Mouse (Mus musculus): ENCODE measurements around the gene Taar7e. TPM values are rescaled to one million over a fixed set of nuclear protein-coding genes. Genes with fewer than 3 reads are reported as not detected.
"Not testable (repeated sequence)": the region's sequence is repeated elsewhere in the genome, so short reads cannot be mapped to it uniquely, and the experiment has no call there.

Gene Taar7e
- not detected in 2 replicates for polyA plus RNA-seq (2016; fragmentation: Nextera tagmentation; extraction: Ambion mirVana)

GRCm38 (mm10) chr10:24037314-24037713, at the start of gene Taar7e:
Gene Taar7e (plus strand): TSS chr10:24037614.
- ATAC-seq (ENCODE audit: low FRiP score), result no peak
- 93% methylated on average over 2 of the region's 2 CpGs for WGBS

GRCm38 (mm10) chr10:23993381-23993780, 44.0 kb upstream of the Taar7e start, which contains the start of gene Taar7a:
Gene Taar7a (minus strand): TSS chr10:23993481.
- no peaks in the 10 kb centered on the region for H3K27me3 ChIP-seq
- ATAC-seq (ENCODE audit: low FRiP score), result no peak
- no peak within 1 kb of the TSS for H3K27ac ChIP-seq
- H3K9me3 ChIP-seq, result no peaks in the 10 kb centered on the region
- no peaks in the 10 kb centered on the region for H3K36me3 ChIP-seq (replicated peaks)
- no peak within 1 kb of the TSS for H3K4me3 ChIP-seq (replicated peaks)
- WGBS, result 88% methylated on average over 3 of the region's 3 CpGs
- H3K9ac ChIP-seq, result no peak within 1 kb of the TSS
- H3K4me1 ChIP-seq, result no peaks in the 10 kb centered on the region
- H3K4me2 ChIP-seq, result no peak within 1 kb of the TSS

More at GRCm38 (mm10) chr10:24037314-24037713, at the start of gene Taar7e:
- Histone ChIP-seq H3K36me3 (replicated peaks) (no peaks in the 10 kb centered on the region), H3K27ac (no peak within 1 kb of the TSS), H3K4me1 (no peaks in the 10 kb centered on the region), H3K27me3 (no peaks in the 10 kb centered on the region), H3K4me3 (replicated peaks) (no peak within 1 kb of the TSS), H3K9me3 (no peaks in the 10 kb centered on the region), H3K9ac (no peak within 1 kb of the TSS), H3K4me2 (no peak within 1 kb of the TSS)

GRCm38 (mm10) chr10:23999639-24000038, 37.8 kb upstream of the Taar7e start, which contains the start of gene Taar7b:
Gene Taar7b (plus strand): TSS chr10:23999939.
- no peak within 1 kb of the TSS for H3K9ac ChIP-seq
- H3K9me3 ChIP-seq, result no peaks in the 10 kb centered on the region
- no peak within 1 kb of the TSS for H3K4me2 ChIP-seq
- no peaks in the 10 kb centered on the region for H3K4me1 ChIP-seq
- no peak within 1 kb of the TSS for H3K4me3 ChIP-seq (replicated peaks)
- H3K27me3 ChIP-seq, result no peaks in the 10 kb centered on the region
- no peaks in the 10 kb centered on the region for H3K36me3 ChIP-seq (replicated peaks)
- no peak for ATAC-seq (ENCODE audit: low FRiP score)
- no peak within 1 kb of the TSS for H3K27ac ChIP-seq
- 89% methylated on average over 1 of the region's 1 CpGs for WGBS

- WGBS, result 83% methylated on average over 1 of the region's 1 CpGs
- H3K4me1 ChIP-seq, result no peaks in the 10 kb centered on the region
- H3K9ac ChIP-seq, result no peak overlapping the region
- H3K4me2 ChIP-seq, result no peak overlapping the region
- no peak overlapping the region for H3K27ac ChIP-seq
- ATAC-seq (ENCODE audit: low FRiP score), result no peak
- no peaks in the 10 kb centered on the region for H3K9me3 ChIP-seq
- H3K4me3 ChIP-seq (replicated peaks), result no peak overlapping the region
- no peaks in the 10 kb centered on the region for H3K36me3 ChIP-seq (replicated peaks)
- H3K27me3 ChIP-seq, result no peaks in the 10 kb centered on the region
These were observed 31.0 kb upstream of the Taar7e start for GRCm38 (mm10) chr10:24006442-24006841.

GRCm38 (mm10) chr10:24007034-24007433, 30.4 kb upstream of the Taar7e start:
- no peak overlapping the region for H3K27ac ChIP-seq
- 53% methylated on average over 2 of the region's 2 CpGs for WGBS
- H3K4me3 ChIP-seq (replicated peaks), result no peak overlapping the region
- H3K4me2 ChIP-seq, result no peak overlapping the region
- H3K27me3 ChIP-seq, result no peaks in the 10 kb centered on the region
- no peaks in the 10 kb centered on the region for H3K9me3 ChIP-seq
- no peaks in the 10 kb centered on the region for H3K36me3 ChIP-seq (replicated peaks)
- H3K4me1 ChIP-seq, result no peaks in the 10 kb centered on the region
- H3K9ac ChIP-seq, result no peak overlapping the region
- no peak for ATAC-seq (ENCODE audit: low FRiP score)

- no peaks in the 10 kb centered on the region for H3K4me1 ChIP-seq
- H3K36me3 ChIP-seq (replicated peaks), result no peaks in the 10 kb centered on the region
- no peak for ATAC-seq (ENCODE audit: low FRiP score)
- 89% methylated on average over 1 of the region's 1 CpGs for WGBS
- no peak overlapping the region for H3K4me3 ChIP-seq (replicated peaks)
- no peak overlapping the region for H3K27ac ChIP-seq
- H3K27me3 ChIP-seq, result no peaks in the 10 kb centered on the region
- no peak overlapping the region for H3K9ac ChIP-seq
- H3K9me3 ChIP-seq, result no peaks in the 10 kb centered on the region
- H3K4me2 ChIP-seq, result no peak overlapping the region
These were observed 29.3 kb upstream of the Taar7e start for GRCm38 (mm10) chr10:24008143-24008542.

- H3K27me3 ChIP-seq, result no peaks in the 10 kb centered on the region
- H3K9ac ChIP-seq, result no peak within 1 kb of the TSS
- H3K27ac ChIP-seq, result no peak within 1 kb of the TSS
- no peaks in the 10 kb centered on the region for H3K9me3 ChIP-seq
- H3K36me3 ChIP-seq (replicated peaks), result no peaks in the 10 kb centered on the region
- no peaks in the 10 kb centered on the region for H3K4me1 ChIP-seq
- no peak within 1 kb of the TSS for H3K4me2 ChIP-seq
- no peak for ATAC-seq (ENCODE audit: low FRiP score)
- H3K4me3 ChIP-seq (replicated peaks), result no peak within 1 kb of the TSS
These were observed 10.5 kb upstream of the Taar7e start, which contains the start of gene Taar7d for GRCm38 (mm10) chr10:24026922-24027321. Gene Taar7d (plus strand): TSS chr10:24027222.

GRCm38 (mm10) chr10:24031347-24031746, 6.1 kb upstream of the Taar7e start:
- no peaks in the 10 kb centered on the region for H3K27me3 ChIP-seq
- no peak overlapping the region for H3K9ac ChIP-seq
- H3K4me3 ChIP-seq (replicated peaks), result no peak overlapping the region
- H3K4me1 ChIP-seq, result no peaks in the 10 kb centered on the region
- no peak overlapping the region for H3K4me2 ChIP-seq
- no peak for ATAC-seq (ENCODE audit: low FRiP score)
- no peaks in the 10 kb centered on the region for H3K36me3 ChIP-seq (replicated peaks)
- H3K27ac ChIP-seq, result no peak overlapping the region
- no peaks in the 10 kb centered on the region for H3K9me3 ChIP-seq

- 66% methylated on average over 2 of the region's 2 CpGs for WGBS
- Histone ChIP-seq H3K9ac (no peak overlapping the region), H3K4me2 (no peak overlapping the region), H3K4me1 (no peaks in the 10 kb centered on the region), H3K27ac (no peak overlapping the region), H3K27me3 (no peaks in the 10 kb centered on the region), H3K4me3 (replicated peaks) (no peak overlapping the region), H3K9me3 (no peaks in the 10 kb centered on the region), H3K36me3 (replicated peaks) (no peaks in the 10 kb centered on the region)
- no peak for ATAC-seq (ENCODE audit: low FRiP score)
These were observed 2.9 kb downstream of the Taar7e start for GRCm38 (mm10) chr10:24040120-24040869.

GRCm38 (mm10) chr10:24049210-24049609, 11.8 kb downstream of the Taar7e start, which contains the start of gene Taar7f:
Gene Taar7f (plus strand): TSS chr10:24049510.
- no peak within 1 kb of the TSS for H3K4me2 ChIP-seq
- H3K9ac ChIP-seq, result no peak within 1 kb of the TSS
- H3K9me3 ChIP-seq, result no peaks in the 10 kb centered on the region
- H3K4me1 ChIP-seq, result no peaks in the 10 kb centered on the region
- H3K36me3 ChIP-seq (replicated peaks), result no peaks in the 10 kb centered on the region
- ATAC-seq (ENCODE audit: low FRiP score), result no peak
- H3K4me3 ChIP-seq (replicated peaks), result no peak within 1 kb of the TSS
- no peak within 1 kb of the TSS for H3K27ac ChIP-seq
- H3K27me3 ChIP-seq, result no peaks in the 10 kb centered on the region

- 66% methylated on average over 5 of the region's 5 CpGs for WGBS
- Histone ChIP-seq H3K4me2 (no peak overlapping the region), H3K9me3 (no peaks in the 10 kb centered on the region), H3K27me3 (no peaks in the 10 kb centered on the region), H3K4me3 (replicated peaks) (no peak overlapping the region), H3K9ac (no peak overlapping the region), H3K27ac (no peak overlapping the region), H3K36me3 (replicated peaks) (no peaks in the 10 kb centered on the region), H3K4me1 (no peaks in the 10 kb centered on the region)
- no peak for ATAC-seq (ENCODE audit: low FRiP score)
These were observed 14.6 kb downstream of the Taar7e start for GRCm38 (mm10) chr10:24052039-24052438.

- Histone ChIP-seq H3K36me3 (replicated peaks) (no peaks in the 10 kb centered on the region), H3K27ac (no peak overlapping the region), H3K4me1 (no peaks in the 10 kb centered on the region), H3K27me3 (no peaks in the 10 kb centered on the region), H3K9me3 (no peaks in the 10 kb centered on the region), H3K4me2 (no peak overlapping the region), H3K4me3 (replicated peaks) (no peak overlapping the region), H3K9ac (no peak overlapping the region)
- WGBS, result 90% methylated on average over 3 of the region's 3 CpGs
- no peak for ATAC-seq (ENCODE audit: low FRiP score)
These were observed 21.6 kb downstream of the Taar7e start for GRCm38 (mm10) chr10:24058986-24059385.

- H3K27ac ChIP-seq; H3K27me3 ChIP-seq; H3K4me1 ChIP-seq; H3K9ac ChIP-seq; H3K9me3 ChIP-seq; ATAC-seq (ENCODE audit: low FRiP score); H3K4me3 ChIP-seq (replicated peaks); H3K4me2 ChIP-seq; H3K36me3 ChIP-seq (replicated peaks): not testable (repeated sequence)
- WGBS, result 35% methylated on average over 2 of the region's 2 CpGs
These were observed 37.3 kb downstream of the Taar7e start for GRCm38 (mm10) chr10:24074751-24075150.

Data from forebrain, embryonic 12.5 days (tissue).